Mouse (Mus musculus): ENCODE measurements around the gene Snx25.

- TF ChIP-seq JUN (IDR thresholded peaks at IDR 0.05; ENCODE audit: insufficient read depth, low read depth, low read length) (peak; percentile 44; the same call in 1 of the 2 replicates), RCOR1 (conservative IDR thresholded peaks at IDR 0.05; ENCODE audit: low read depth, low read length) (no peak), UBTF (IDR thresholded peaks at IDR 0.05; ENCODE audit: low read depth, low read length) (no peak), EP300 (IDR thresholded peaks at IDR 0.05; ENCODE audit: low read length) (peak; percentile 44; the same call in 1 of the 2 replicates), ZC3H11A (IDR thresholded peaks at IDR 0.05; ENCODE audit: low read depth, low read length) (no peak)
Observed at GRCm38 (mm10) chr8:46196877-46197276, 44.9 kb upstream of the Snx25 start.
